Mouse (Mus musculus) hindbrain, postnatal 0 days (tissue): ENCODE data around the gene Rps6. TPM values are rescaled to one million over a fixed set of nuclear protein-coding genes. Genes with fewer than 3 reads are reported as not detected.
"Not testable (repeated sequence)": the region's sequence is repeated elsewhere in the genome, so short reads cannot be mapped to it uniquely, and the experiment has no call there.

Experiments used
- ATAC-seq: fragments of 200-750 bp; cut with Nextera tagmentation; 2 replicates; pipeline ENCODE4 v1.8.0; 2017; ENCODE audit warnings: mild to moderate bottlenecking, moderate TSS enrichment, moderate library complexity
- DNase-seq: peaks from one replicate; pipeline ENCODE4 v3.0.0-alpha.2; 2015; ENCODE audit warnings: low spot score
- H3K27ac ChIP-seq: fragments of 300-500 bp; sonication (generic); 2 replicates; pipeline ENCODE4 v1.5.1; 2014; ENCODE audit warnings: mild to moderate bottlenecking
- H3K27me3 ChIP-seq: fragments of 300-500 bp; sonication (generic); 2 replicates; pipeline ENCODE4 v1.6.1; 2014; ENCODE audit warnings: low read length, mixed read lengths; ENCODE audit not compliant: insufficient read depth
- H3K36me3 ChIP-seq: fragments of 300-500 bp; sonication (generic); 2 replicates; pipeline ENCODE4 v1.6.1; 2014; ENCODE audit warnings: low read length, mixed read lengths; ENCODE audit not compliant: insufficient read depth
- H3K4me1 ChIP-seq: fragments of 300-500 bp; sonication (generic); 2 replicates; pipeline ENCODE4 v1.6.1; 2014; ENCODE audit warnings: antibody characterized with exemption, low read length, mixed read lengths; ENCODE audit not compliant: insufficient read depth
- H3K4me2 ChIP-seq: fragments of 300-500 bp; sonication (generic); 2 replicates; pipeline ENCODE4 v1.6.1; 2014; ENCODE audit warnings: low read depth, mild to moderate bottlenecking, low read length, moderate library complexity, mixed read lengths
- H3K4me3 ChIP-seq: fragments of 300-500 bp; sonication (generic); 2 replicates; pipeline ENCODE4 v1.5.1; 2014; ENCODE audit warnings: low read length
- H3K9ac ChIP-seq: fragments of 300-500 bp; sonication (generic); replicated peaks from 2 replicates; pipeline ENCODE4 v1.6.1; 2014; ENCODE audit warnings: mild to moderate bottlenecking, low read length, moderate library complexity, mixed read lengths
- H3K9me3 ChIP-seq: fragments of 300-500 bp; sonication (generic); 2 replicates; pipeline ENCODE4 v1.6.1; 2016; ENCODE audit warnings: low read length, mixed read lengths
- CTCF ChIP-seq: IDR thresholded peaks from 2 replicates; pipeline ENCODE4 v1.5.1; 2016; ENCODE audit warnings: antibody characterized with exemption, control low read depth, low read depth
- WGBS: fragments of 180-500 bp; shearing (Covaris S2); extraction: QIAGEN DNeasy Blood & Tissue Kit; methylation state at CpG from one replicate; pipeline ENCODE4 v1.1.7; 2014; 5-methylcytosine and 5-hydroxymethylcytosine counted together
- polyA plus RNA-seq: library from polyadenylated mRNA; unstranded; fragments of >200 nt; fragmentation: Nextera tagmentation; extraction: Ambion mirVana; gene quantifications from 2 replicates; pipeline ENCODE4 v1.2.1, GENCODE M21; 2015
- total RNA-seq: library from RNA; depleted of rRNA; stranded (reverse); fragments of >200 nt; gene quantifications from 2 replicates; pipeline ENCODE4 v1.2.3, GENCODE M21; 2014

Rps6 gene
- total and polyA plus RNA-seq, 2 experiments from 2014 or later, result 338 to 805 TPM

DNA sequence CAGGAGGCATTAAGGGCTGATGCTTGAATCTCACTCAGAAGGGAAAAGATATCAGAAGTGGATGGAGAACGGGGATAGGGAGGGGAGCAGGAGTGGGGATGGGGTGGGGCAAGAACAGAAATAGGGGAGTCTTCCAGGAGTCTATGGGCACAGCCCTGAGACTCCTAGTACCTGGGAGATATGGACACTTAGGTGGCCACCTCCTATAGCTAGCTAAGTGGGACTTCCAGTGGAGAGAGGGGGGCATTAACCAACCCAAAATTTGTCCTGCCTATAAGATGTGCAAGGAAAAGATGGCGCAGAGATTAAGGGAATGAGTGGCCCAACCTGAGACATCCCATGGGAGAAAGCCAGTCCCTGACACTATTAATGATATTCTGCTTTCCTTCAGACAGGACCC, 5.9 kb downstream of the Rps6 start:
- Histone ChIP-seq H3K4me2 (no peak overlapping the region), H3K4me3 (no peak overlapping the region), H3K36me3 (peaks cover 21% of the 10 kb centered on the region; the same call in 1 of the 2 replicates), H3K9me3 (no peaks in the 10 kb centered on the region), H3K27ac (no peak overlapping the region), H3K27me3 (no peaks in the 10 kb centered on the region), H3K9ac (no peak overlapping the region), H3K4me1 (no peaks in the 10 kb centered on the region)
- ATAC-seq (peak; percentile 53), DNase-seq (no peak)
- 88% methylated on average over 2 of the region's 2 CpGs for WGBS
- TF ChIP-seq CTCF, result no peak

DNA sequence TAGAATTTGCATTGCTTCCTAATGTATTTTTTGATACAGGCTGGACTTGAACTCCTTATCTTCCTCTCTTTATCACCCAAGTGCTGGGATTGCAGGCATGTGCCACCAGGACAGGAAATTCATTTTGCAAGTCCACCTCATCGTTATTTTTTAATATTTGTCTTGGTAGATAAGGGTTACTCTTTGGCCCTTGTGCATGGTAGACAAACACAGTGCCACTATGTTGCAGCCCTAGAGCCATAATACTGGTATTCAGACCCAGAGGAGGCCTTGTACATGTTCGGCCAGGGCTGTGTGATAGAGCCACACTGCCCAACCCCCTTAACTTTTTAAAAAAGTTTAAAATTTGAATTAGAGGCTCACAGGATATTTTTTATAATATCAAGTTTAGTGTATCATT, 10.0 kb downstream of the Rps6 start:
- TF ChIP-seq CTCF, result no peak
- Histone ChIP-seq H3K4me1 (no peaks in the 10 kb centered on the region), H3K27me3 (no peaks in the 10 kb centered on the region), H3K36me3 (peaks cover 16% of the 10 kb centered on the region), H3K9me3 (no peaks in the 10 kb centered on the region), H3K4me2 (no peak overlapping the region), H3K4me3 (no peak overlapping the region), H3K9ac (no peak overlapping the region), H3K27ac (no peak overlapping the region)
- ATAC-seq (no peak), DNase-seq (no peak)
- 92% methylated on average over 2 of the region's 2 CpGs for WGBS

DNA sequence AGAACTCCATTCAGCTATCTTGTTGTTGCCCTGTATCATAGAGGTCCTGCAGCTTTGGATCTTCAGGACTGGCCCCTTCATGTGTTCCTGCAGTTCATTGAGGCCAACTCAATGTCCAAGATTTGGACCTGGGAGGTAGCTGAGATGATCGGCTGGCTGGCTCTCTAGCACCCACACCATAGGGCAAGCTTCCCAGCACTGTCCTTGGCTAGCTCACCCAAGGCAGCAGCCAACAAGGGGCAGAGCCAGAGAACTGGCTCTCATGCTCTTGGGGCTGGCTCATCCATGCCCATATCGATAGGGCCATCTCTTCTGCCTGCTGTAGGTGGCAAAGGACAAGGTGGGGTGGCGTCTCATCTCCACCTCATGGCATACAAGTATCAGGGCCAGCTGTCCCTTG, 11.8 kb downstream of the Rps6 start:
- Histone ChIP-seq H3K4me3 (no peak overlapping the region), H3K4me1 (no peaks in the 10 kb centered on the region), H3K36me3 (peaks cover 18% of the 10 kb centered on the region), H3K4me2 (no peak overlapping the region), H3K9ac (no peak overlapping the region), H3K27me3 (no peaks in the 10 kb centered on the region), H3K27ac (no peak overlapping the region), H3K9me3 (no peaks in the 10 kb centered on the region)
- no peak for DNase-seq
- no peak for ATAC-seq
- 91% methylated on average over 3 of the region's 3 CpGs for WGBS
- no peak for TF ChIP-seq CTCF

DNA sequence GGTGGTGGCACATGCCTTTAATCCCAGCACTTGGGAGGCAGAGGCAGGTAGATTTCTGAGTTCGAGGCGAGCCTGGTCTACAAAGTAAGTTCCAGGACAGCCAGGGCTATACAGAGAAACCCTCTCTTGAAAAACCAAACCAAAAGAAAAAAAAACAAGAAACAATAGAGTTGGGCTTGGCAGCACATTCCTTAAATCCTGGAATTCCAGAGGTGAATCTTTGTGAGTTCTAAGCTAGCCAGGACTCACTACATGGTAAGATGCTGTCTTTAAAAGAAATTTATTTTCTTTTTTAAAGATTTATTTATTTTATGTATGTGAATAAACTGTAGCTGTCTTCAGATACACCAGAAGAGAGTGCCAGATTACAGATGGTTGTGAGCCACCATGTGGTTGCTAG, 16.1 kb downstream of the Rps6 start:
- not testable (repeated sequence) for ATAC-seq, H3K4me3 ChIP-seq, H3K4me1 ChIP-seq, H3K27ac ChIP-seq, H3K4me2 ChIP-seq, H3K9me3 ChIP-seq, H3K9ac ChIP-seq, H3K27me3 ChIP-seq, DNase-seq
- WGBS, result 96% methylated on average over 2 of the region's 2 CpGs
- H3K36me3 ChIP-seq, result peaks cover 38% of the 10 kb centered on the region

DNA sequence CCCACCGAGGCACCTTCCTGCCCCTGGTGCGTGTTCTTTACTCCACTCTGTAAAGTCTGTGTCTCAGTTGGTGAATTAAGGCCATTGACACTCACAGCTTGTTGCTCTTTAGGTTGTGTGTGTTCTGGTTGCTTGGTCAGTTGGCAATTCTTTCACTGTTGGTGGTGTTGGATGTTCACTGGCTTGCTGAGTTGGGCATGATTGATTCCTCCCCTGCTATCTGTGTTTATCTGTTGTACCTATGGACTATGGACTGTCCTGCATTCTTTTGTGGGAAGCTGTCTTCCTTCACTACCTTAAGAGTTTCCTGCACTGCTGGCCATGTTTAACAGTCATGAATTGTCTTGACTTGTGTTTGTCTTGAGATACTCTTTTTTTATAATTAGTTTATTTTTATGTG, 25.3 kb downstream of the Rps6 start:
- no peak for DNase-seq
- H3K4me3 ChIP-seq, result no peak overlapping the region
- no peak for TF ChIP-seq CTCF
- no peaks in the 10 kb centered on the region for H3K9me3 ChIP-seq
- H3K27me3 ChIP-seq, result no peaks in the 10 kb centered on the region
- H3K4me2 ChIP-seq, result no peak overlapping the region
- no peaks in the 10 kb centered on the region for H3K4me1 ChIP-seq
- ATAC-seq, result no peak
- H3K36me3 ChIP-seq, result peaks cover 24% of the 10 kb centered on the region; the same call in 1 of the 2 replicates
- H3K27ac ChIP-seq, result no peak overlapping the region
- no peak overlapping the region for H3K9ac ChIP-seq
- 94% methylated on average over 2 of the region's 2 CpGs for WGBS

DNA sequence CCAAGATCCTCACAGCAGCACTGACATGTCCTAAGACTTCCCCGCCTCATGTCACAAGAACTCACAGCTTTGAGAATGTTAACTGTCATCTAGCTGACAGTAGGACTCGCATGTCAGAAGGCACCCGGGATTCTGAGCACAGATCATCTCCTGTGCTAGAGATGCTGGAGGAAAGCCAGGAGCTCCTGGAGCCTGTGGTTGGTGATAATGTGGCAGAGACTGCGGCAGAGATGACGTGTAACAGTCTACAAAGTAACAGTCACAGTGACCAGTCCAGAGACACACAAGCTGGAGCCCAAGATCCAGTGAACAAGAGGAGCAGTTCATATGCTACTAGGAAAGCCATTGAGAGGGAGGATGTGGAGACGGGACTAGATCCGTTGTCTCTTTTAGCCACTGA, 32.1 kb downstream of the Rps6 start:
- WGBS, result 87% methylated on average over 7 of the region's 7 CpGs
- DNase-seq (no peak), ATAC-seq (no peak)
- Histone ChIP-seq H3K27ac (no peak overlapping the region), H3K9ac (no peak overlapping the region), H3K36me3 (peaks cover 33% of the 10 kb centered on the region), H3K27me3 (no peaks in the 10 kb centered on the region), H3K4me2 (no peak overlapping the region), H3K4me3 (no peak overlapping the region), H3K9me3 (no peaks in the 10 kb centered on the region), H3K4me1 (no peaks in the 10 kb centered on the region)
- TF ChIP-seq CTCF, result no peak

DNA sequence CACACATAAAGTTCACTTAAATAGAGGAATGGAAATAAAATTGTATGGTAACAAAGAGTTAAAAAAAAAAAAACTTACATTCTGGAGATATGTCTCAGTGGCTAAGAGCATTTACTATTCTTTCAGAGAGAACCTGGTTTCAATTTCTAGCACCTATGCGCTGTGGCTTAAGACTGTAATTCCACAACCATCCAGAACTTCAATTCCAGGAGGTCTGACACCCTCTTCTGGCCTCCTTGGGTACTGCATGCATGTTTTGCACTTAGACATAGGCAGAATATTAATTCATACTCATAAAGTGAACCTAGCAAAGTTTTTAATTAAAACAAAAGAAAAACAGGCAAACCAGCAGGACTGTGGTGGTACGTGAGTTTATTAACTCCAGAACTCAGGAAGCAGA, 34.0 kb downstream of the Rps6 start:
- no peak overlapping the region for H3K4me3 ChIP-seq
- H3K9me3 ChIP-seq, result no peaks in the 10 kb centered on the region
- no peaks in the 10 kb centered on the region for H3K4me1 ChIP-seq
- H3K36me3 ChIP-seq, result peaks cover 23% of the 10 kb centered on the region
- H3K9ac ChIP-seq, result no peak overlapping the region
- TF ChIP-seq CTCF, result peak; percentile 81
- H3K27me3 ChIP-seq, result no peaks in the 10 kb centered on the region
- ATAC-seq (peak; percentile 69; the same call in 1 of the 2 replicates), DNase-seq (peak; percentile 78)
- no peak overlapping the region for H3K4me2 ChIP-seq
- 91% methylated on average over 2 of the region's 2 CpGs for WGBS
- no peak overlapping the region for H3K27ac ChIP-seq
